Mouse (Mus musculus) lung, adult 2 months (tissue): ENCODE measurements around the gene Tmem203.
A peak's percentile ranks its signal among the peaks of the same experiment; 100 is the strongest.

Source experiments
- CTCF ChIP-seq: fragments of 200-500 bp; IDR thresholded peaks from 2 replicates; pipeline ENCODE4 v1.5.1; 2011; ENCODE audit warnings: mild to moderate bottlenecking, low read length, control low read depth; ENCODE audit not compliant: insufficient read depth
- POLR2A ChIP-seq: fragments of 200-500 bp; IDR thresholded peaks from 2 replicates; pipeline ENCODE4 v1.6.1; 2011; ENCODE audit warnings: low read depth, mild to moderate bottlenecking, control low read depth, low read length, borderline replicate concordance; ENCODE audit errors: extremely low read depth

- peak; percentile 38; the same call in 1 of the 2 replicates for TF ChIP-seq POLR2A
- TF ChIP-seq CTCF, result no peak
Observed at GRCm38 (mm10) chr2:25221331-25221772, 33.9 kb upstream of the Tmem203 start.
